Mouse (Mus musculus): ENCODE data around the gene Pnmt. TPM values are rescaled to one million over a fixed set of nuclear protein-coding genes. Genes with fewer than 3 reads are reported as not detected.

Pnmt gene
- total RNA-seq, 2 experiments from 2014 or later, result 0.39 to 0.73 TPM

- no peak for DNase-seq (ENCODE audit: low spot score in 2 of 2)
- intact Hi-C loops (cut with DNase I), result no loop called here
These were observed 20.4 kb downstream of the Pnmt start for GRCm38 (mm10) chr11:98406621-98407020.

- DNase-seq (ENCODE audit: low spot score in 2 of 2), result no peak
- intact Hi-C loops (cut with DNase I), result no loop called here
These were observed 22.6 kb downstream of the Pnmt start for GRCm38 (mm10) chr11:98408872-98409271.

DNA sequence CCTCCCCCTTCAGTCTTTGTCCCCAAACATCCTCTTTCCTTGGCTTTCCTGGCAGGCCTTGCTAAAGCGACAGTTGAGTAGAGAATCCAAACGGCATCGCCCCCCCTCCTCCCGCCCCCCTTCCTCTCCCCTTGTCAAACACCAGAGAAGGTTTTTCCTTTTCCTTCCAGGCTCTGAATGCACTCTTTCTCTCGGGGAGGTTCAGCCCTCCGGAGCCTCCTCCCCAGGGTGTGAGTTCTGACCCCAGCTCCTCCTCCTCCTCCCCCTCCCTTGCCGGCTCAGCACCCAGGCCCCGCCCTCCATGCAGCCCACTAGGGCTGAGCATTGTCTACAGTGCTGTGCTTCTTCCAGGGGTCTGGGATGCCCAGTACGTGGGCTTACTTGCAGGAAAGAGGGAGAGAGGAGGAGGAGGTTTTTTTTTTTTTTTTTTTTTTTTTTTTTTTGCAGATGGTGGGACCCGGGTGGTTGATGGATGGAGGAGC is 23.1 kb downstream of the Pnmt start:
- intact Hi-C loops (cut with DNase I), result no loop called here

GRCm38 (mm10) chr11:98412273-98412796 is 26.1 kb downstream of the Pnmt start, which contains the start of gene Erbb2:
Gene Erbb2, plus strand, starts transcription at chr11:98412470.
- intact Hi-C loops (cut with DNase I), result no loop called here
- DNase-seq (ENCODE audit: low spot score in 2 of 2), result no peak

More for the DNA sequence above, 23.1 kb downstream of the Pnmt start:
- DNase-seq (ENCODE audit: low spot score in 2 of 2), result no peak

GRCm38 (mm10) chr11:98412797-98413301 is 26.6 kb downstream of the Pnmt start:
- intact Hi-C loops (cut with DNase I), result no loop called here
- no peak for DNase-seq (ENCODE audit: low spot score in 2 of 2)

- intact Hi-C loops (cut with DNase I), result no loop called here
- DNase-seq (ENCODE audit: low spot score in 2 of 2), result no peak
These were observed 27.5 kb downstream of the Pnmt start for GRCm38 (mm10) chr11:98413731-98414130.

- no peak for DNase-seq (ENCODE audit: low spot score in 2 of 2)
- intact Hi-C loops (cut with DNase I), result no loop called here
These were observed 27.9 kb downstream of the Pnmt start for GRCm38 (mm10) chr11:98414162-98414561.

DNA sequence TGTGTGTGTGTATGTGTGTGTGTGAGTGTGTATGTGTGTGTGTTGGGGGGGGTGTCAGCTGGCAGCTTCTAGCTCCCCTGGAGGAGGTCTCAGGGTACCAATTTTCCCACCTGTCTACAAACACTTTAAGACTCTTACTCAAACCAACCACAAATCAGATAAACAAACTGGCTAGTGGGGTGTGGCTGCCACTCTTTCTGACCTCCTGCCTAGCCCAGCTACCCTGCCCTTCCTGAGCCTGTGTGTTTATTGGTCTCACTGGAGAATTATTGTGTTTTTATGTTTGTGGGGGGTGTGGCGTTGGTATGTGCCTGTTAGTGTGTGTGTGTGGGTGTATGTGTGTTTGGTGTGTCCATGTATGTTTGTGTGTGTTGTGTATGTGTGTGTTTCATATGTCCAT is 30.8 kb downstream of the Pnmt start:
- intact Hi-C loops (cut with DNase I), result no loop called here
- DNase-seq (ENCODE audit: low spot score in 2 of 2), result no peak

GRCm38 (mm10) chr11:98418273-98418672 is 32.0 kb downstream of the Pnmt start:
- DNase-seq (ENCODE audit: low spot score in 2 of 2), result peak in 1 of 2 experiments; percentile 37
- intact Hi-C loops (cut with DNase I), result no loop called here

DNA sequence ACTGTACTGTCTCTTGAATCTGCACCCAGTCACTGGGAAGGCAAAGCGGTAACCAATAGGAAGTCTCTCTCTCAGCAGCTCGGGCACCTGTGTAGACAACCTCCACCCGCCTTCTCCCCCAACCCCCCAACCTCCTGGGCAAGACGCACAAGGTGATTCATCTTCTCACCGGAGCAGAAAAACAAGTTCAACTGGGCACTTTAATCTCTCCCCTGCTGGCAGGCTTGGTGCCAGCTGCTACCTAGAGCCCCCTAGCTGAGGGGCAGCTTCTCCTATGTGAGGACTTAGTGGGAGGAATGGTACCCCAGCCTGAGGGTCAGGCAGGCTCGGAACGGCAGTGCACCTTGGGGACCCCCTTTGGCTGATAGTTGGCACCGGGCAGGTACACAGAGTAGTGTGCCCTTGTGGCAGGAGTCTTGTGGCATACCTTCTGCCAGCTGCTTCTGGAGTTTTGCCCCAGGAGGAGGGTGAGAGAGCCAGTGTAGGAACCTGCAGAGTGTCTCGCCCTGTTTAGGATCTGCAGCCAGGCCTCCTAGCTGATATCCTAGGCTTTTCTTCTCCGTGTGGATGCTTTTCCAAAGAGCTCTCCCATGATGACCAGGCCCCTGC is 32.8 kb downstream of the Pnmt start:
- intact Hi-C loops (cut with DNase I), result no loop called here
- DNase-seq (ENCODE audit: low spot score in 2 of 2), result no peak

GRCm38 (mm10) chr11:98426592-98426991 is 40.3 kb downstream of the Pnmt start:
- intact Hi-C loops (cut with DNase I), result no loop called here
- DNase-seq (ENCODE audit: low spot score in 2 of 2), result no peak

- intact Hi-C loops (cut with DNase I), result no loop called here
- no peak for DNase-seq (ENCODE audit: low spot score in 2 of 2)
These were observed 42.2 kb downstream of the Pnmt start for GRCm38 (mm10) chr11:98428436-98428835.

DNA sequence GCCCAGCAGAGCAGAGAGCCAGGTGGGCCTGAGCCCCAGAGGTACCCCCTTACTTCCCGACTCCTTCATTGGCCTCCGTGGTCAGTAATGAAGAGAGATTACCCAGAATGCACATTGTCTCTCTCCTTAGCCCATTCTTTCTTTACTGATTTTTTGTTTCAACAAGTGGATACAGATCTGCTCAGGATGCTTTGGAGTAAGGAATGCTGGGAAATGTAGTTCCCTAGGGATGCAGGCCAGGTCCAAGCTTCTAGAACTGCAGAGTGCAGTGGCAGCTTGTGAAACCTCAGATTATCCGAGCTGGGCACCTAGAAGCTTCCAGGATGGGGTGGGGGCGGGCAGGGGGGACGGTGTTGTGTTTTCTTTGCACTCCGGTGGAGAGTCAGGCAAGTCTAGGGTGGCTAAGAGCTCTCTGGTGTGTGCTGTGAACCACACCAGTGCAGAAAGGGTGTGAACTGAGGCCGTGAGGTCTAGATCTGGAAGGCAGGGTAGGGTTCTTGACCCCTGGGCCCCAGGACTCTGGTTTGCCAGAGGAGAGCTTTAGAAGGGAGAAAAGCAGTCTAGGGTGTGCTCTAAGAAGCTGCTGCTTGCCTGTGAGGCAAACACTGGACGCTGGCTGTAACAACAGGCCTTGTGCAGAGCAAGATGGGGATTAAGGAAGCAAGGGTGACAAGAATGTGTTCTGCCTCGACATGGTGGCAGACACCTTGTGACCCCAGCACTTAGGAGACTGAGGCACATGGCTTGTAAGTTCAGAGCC is 45.7 kb downstream of the Pnmt start:
- no peak for DNase-seq (ENCODE audit: low spot score in 2 of 2)

GRCm38 (mm10) chr11:98435723-98436122 is 49.5 kb downstream of the Pnmt start:
- intact Hi-C loops (cut with DNase I), result loop anchor here (5.0 kb wide), 1 partner anchor 93 kb away; no protein-coding TSS in a partner anchor

More for the DNA sequence above, 45.7 kb downstream of the Pnmt start:
- intact Hi-C loops (cut with DNase I), result no loop called here

DNA sequence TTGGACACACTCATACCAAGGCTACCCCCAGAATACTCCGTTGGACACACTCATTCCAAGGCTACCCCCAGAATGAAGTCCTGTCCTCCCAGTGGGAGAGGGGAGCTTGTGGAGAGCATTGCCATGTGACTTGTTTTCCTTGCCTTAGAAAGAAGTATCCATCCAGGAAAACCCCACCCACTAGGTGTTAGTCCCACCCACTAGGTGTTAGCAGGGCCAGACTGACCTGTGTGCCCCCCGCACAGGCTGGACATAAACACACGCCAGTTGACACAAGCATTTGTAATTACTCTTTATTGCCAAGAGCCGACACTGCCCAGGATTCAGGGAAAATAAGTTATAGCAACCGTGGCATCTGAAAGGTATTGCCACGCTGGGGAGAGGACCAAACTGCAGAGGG is 51.2 kb downstream of the Pnmt start:
- no peak for DNase-seq (ENCODE audit: low spot score in 2 of 2)
- intact Hi-C loops (cut with DNase I), result loop anchor here (5.0 kb wide), 1 partner anchor 95 kb away; no protein-coding TSS in a partner anchor

More at GRCm38 (mm10) chr11:98435723-98436122, 49.5 kb downstream of the Pnmt start:
- no peak for DNase-seq (ENCODE audit: low spot score in 2 of 2)

Other genes starting within 250 kb of the Pnmt start
- 10 to 100 TPM; 35.5 to 39.4 TPM for gene Fbxl20, start 236.0 kb upstream of the Pnmt start, total RNA-seq (2021)
- gene Med1, start 193.2 kb upstream of the Pnmt start, total RNA-seq (2021), result 10 to 100 TPM; 49.6 to 49.7 TPM
- gene Cdk12, start 183.4 kb upstream of the Pnmt start, total RNA-seq (2021), result 10 to 100 TPM; 35.2 to 38.8 TPM
- gene Neurod2, start 56.8 kb upstream of the Pnmt start, total RNA-seq (2021), result 10 to 100 TPM; 57.3 to 64.3 TPM
- 100 to 1,000 TPM; 141 to 380 TPM for gene Ppp1r1b, start 38.0 kb upstream of the Pnmt start, total RNA-seq (2021)
- gene Stard3, start 28.1 kb upstream of the Pnmt start, total RNA-seq (2021), result 10 to 100 TPM; 34.1 to 36.8 TPM
- 10 to 100 TPM in 1 of 2 experiments, 1 to 10 TPM in 1; 9.3 to 11.6 TPM for gene Tcap, start 2.6 kb upstream of the Pnmt start, total RNA-seq (2021)
- 10 to 100 TPM; 10.1 to 11.3 TPM for gene Pgap3, start 14.0 kb downstream of the Pnmt start, total RNA-seq (2021)
- 1 to 10 TPM; 1.8 to 2.4 TPM for gene Erbb2, start 26.0 kb downstream of the Pnmt start, total RNA-seq (2021)
- gene Mien1, start 52.5 kb downstream of the Pnmt start, total RNA-seq (2021), result 100 to 1,000 TPM; 119 to 120 TPM
- gene Grb7, start 59.9 kb downstream of the Pnmt start, total RNA-seq (2021), result 1 to 10 TPM; 2.4 to 2.7 TPM
- under 1 TPM in 1 of 2 experiments, not detected in 1; 0.78 TPM for gene Ikzf3, start 159.6 kb downstream of the Pnmt start, total RNA-seq (2021)
- not detected for gene Zpbp2, start 164.6 kb downstream of the Pnmt start, total RNA-seq (2021)
- gene Ormdl3, start 200.9 kb downstream of the Pnmt start, total RNA-seq (2021), result 10 to 100 TPM; 48.9 TPM
- gene Lrrc3c, start 211.8 kb downstream of the Pnmt start, total RNA-seq (2021), result not detected
- 10 to 100 TPM; 11.6 to 14.0 TPM for gene Gm12355, start 239.2 kb downstream of the Pnmt start, total RNA-seq (2021)
- not detected for gene Gsdma3, start 239.9 kb downstream of the Pnmt start, total RNA-seq (2021)